ENCODE assay signal across 16 mouse cellular contexts in genomic region chr2:85132204-85132603, GRCm38 (mm10). TPM values are rescaled to one million over a fixed set of nuclear protein-coding genes. Genes with fewer than 3 reads are reported as not detected.
A peak's percentile ranks its signal among the peaks of the same experiment; 100 is the strongest.
DNase-seq lines count a peak whose midpoint lies in the region; ATAC-seq and TF ChIP-seq lines count a peak whose summit lies in the region.
"Had no signal": no experiment of that assay in that cellular context is flagged by ENCODE, and none has a peak within 500 bp of the region (broad histone marks: within the 10 kb centered on the region; RNA-seq: fewer than 3 reads in every experiment).

No protein-coding gene starts in this region.

- H3K4me2 ChIP-seq in heart, embryonic 16.5 days (ENCODE audit: low read depth, low read length) = no peak overlapping the region
- H3K4me2 ChIP-seq: limb, embryonic 12.5 days had no signal

- H3K9ac ChIP-seq in MEL (ENCODE audit: control insufficient read depth, low read depth, low read length, poor library complexity, severe bottlenecking) = no peak overlapping the region
- H3K9ac ChIP-seq in heart, embryonic 16.5 days (ENCODE audit: low read length) = no peak overlapping the region
- H3K9ac ChIP-seq: forebrain, postnatal 0 days; limb, embryonic 12.5 days had no signal

- no peaks in the 10 kb centered on the region; a peak in 3 of 4 replicates for H3K27me3 ChIP-seq in MEL (ENCODE audit: control insufficient read depth in 1 of 2, insufficient read depth in 2 of 2, low read length in 2 of 2)
- H3K27me3 ChIP-seq in heart, embryonic 16.5 days (ENCODE audit: control insufficient read depth, insufficient read depth, low read length) = no peaks in the 10 kb centered on the region

- H3K9me3 ChIP-seq in MEL (replicated peaks; ENCODE audit: insufficient read depth, low read length) = no peaks in the 10 kb centered on the region
- H3K9me3 ChIP-seq in heart, embryonic 16.5 days (replicated peaks; ENCODE audit: control insufficient read depth, low read length) = no peaks in the 10 kb centered on the region
- H3K9me3 ChIP-seq: limb, embryonic 12.5 days had no signal

- no peak for TF ChIP-seq CTCF in MEL (IDR thresholded peaks at IDR 0.05 in 2 of 3, conservative IDR thresholded peaks at IDR 0.05 in 1 of 3; ENCODE audit: control insufficient read depth in 1 of 3, insufficient read depth in 1 of 3, low read depth in 2 of 3, low read length in 3 of 3, poor library complexity in 1 of 3, severe bottlenecking in 1 of 3)

- no peak for TF ChIP-seq EP300 in MEL (IDR thresholded peaks at IDR 0.05; ENCODE audit: low read depth in 1 of 2, low read length in 2 of 2)

- no peak for TF ChIP-seq POLR2A in MEL (IDR thresholded peaks at IDR 0.05; ENCODE audit: control insufficient read depth in 1 of 2, insufficient read depth in 1 of 2, low read depth in 1 of 2, low read length in 2 of 2, poor library complexity in 1 of 2)

- peak; percentile 27 to 46 for DNase-seq in heart, adult 18-20 months
- DNase-seq in heart, postnatal 25 days (ENCODE audit: low spot score) = no peak
- peak; percentile 1 to 8 for DNase-seq in layer of hippocampus, postnatal 10 days (ENCODE audit: low spot score in 2 of 2)
- no peak for DNase-seq in layer of hippocampus, postnatal 14 days (ENCODE audit: low spot score in 2 of 2)
- DNase-seq in MEL (ENCODE audit: low read depth, low spot score) = peak; percentile 20
- DNase-seq in retina, postnatal 1 day = no peak
- DNase-seq: cerebellum, postnatal 25 days; forebrain, postnatal 0 days; gastrocnemius, postnatal 10 days; midbrain, embryonic 14.5 days; right cerebral cortex, postnatal 14 days; thymus, postnatal 25 days had no signal

- no peak for ATAC-seq in heart, embryonic 16.5 days (replicated peaks; ENCODE audit: extremely low read depth, insufficient read depth, low FRiP score)
- ATAC-seq: forebrain, postnatal 0 days; Patski had no signal

- TF ChIP-seq RAD21 in MEL (IDR thresholded peaks at IDR 0.05; ENCODE audit: low read depth, low read length) = no peak

- no peak overlapping the region for H3K27ac ChIP-seq in MEL (ENCODE audit: control insufficient read depth, low read depth, low read length)
- peak overlapping the region; percentile 2 for H3K27ac ChIP-seq in heart, embryonic 16.5 days (ENCODE audit: low read length)
- H3K27ac ChIP-seq: left cerebral cortex, adult 2 months; limb, embryonic 12.5 days had no signal

- no peak overlapping the region for H3K4me3 ChIP-seq in MEL (ENCODE audit: control insufficient read depth in 1 of 2, insufficient read depth in 1 of 2, low read depth in 2 of 2, low read length in 2 of 2)
- H3K4me3 ChIP-seq in heart, embryonic 16.5 days (ENCODE audit: low read length) = no peak overlapping the region
- H3K4me3 ChIP-seq: left cerebral cortex, adult 2 months; limb, embryonic 12.5 days had no signal

- no peaks in the 10 kb centered on the region; a peak in 1 of 4 replicates for H3K36me3 ChIP-seq in MEL (ENCODE audit: control insufficient read depth in 1 of 2, insufficient read depth in 2 of 2, low read length in 2 of 2)
- H3K36me3 ChIP-seq in heart, embryonic 16.5 days (ENCODE audit: control insufficient read depth, insufficient read depth) = no peaks in the 10 kb centered on the region
- H3K36me3 ChIP-seq: limb, embryonic 12.5 days had no signal

- 24% methylated on average over 2 of the region's 2 CpGs for WGBS in heart, embryonic 16.5 days

- no peaks in the 10 kb centered on the region; a peak in 1 of 4 replicates for H3K4me1 ChIP-seq in MEL (ENCODE audit: control insufficient read depth in 1 of 2, insufficient read depth in 2 of 2, low read length in 2 of 2)
- H3K4me1 ChIP-seq in heart, embryonic 16.5 days (ENCODE audit: control insufficient read depth, insufficient read depth, low read length) = peaks cover 10% of the 10 kb centered on the region
- H3K4me1 ChIP-seq: limb, embryonic 12.5 days had no signal

- no peaks in the 10 kb centered on the region for H3K79me2 ChIP-seq in MEL (ENCODE audit: control insufficient read depth, insufficient read depth, low read length, poor library complexity)

- intact Hi-C loops in heart, postnatal 25 days (cut with DNase I) = no loop called here

TF ChIP-seq in MEL, 35 proteins besides CTCF, POLR2A, EP300 and RAD21:
- TF ChIP-seq NELFE (IDR thresholded peaks at IDR 0.05; ENCODE audit: low read depth, low read length) (no peak), TCF12 (IDR thresholded peaks at IDR 0.05; ENCODE audit: low read depth, low read length) (no peak)

RNA-seq across cellular contexts. Expression of gene Aplnr, which starts 3.8 kb away (rescaled TPM):
- 10 to 100 TPM in 1 of 2 experiments, 1 to 10 TPM in 1; 5.7 to 11.3 TPM for total RNA-seq in heart, adult 18-20 months (2021)
- total RNA-seq in heart, postnatal 25 days (2021) = 10 to 100 TPM; 48.6 to 54.3 TPM
- total RNA-seq in layer of hippocampus, postnatal 10 days (2021) = 10 to 100 TPM; 14.9 to 17.7 TPM
- total RNA-seq in layer of hippocampus, postnatal 14 days (2021) = 1 to 10 TPM; 6.1 to 8.1 TPM
- total RNA-seq in MEL (2012; rRNA removed) = not detected in 2 replicates
- not detected for polyA plus RNA-seq in MEL (2012; ENCODE audit: insufficient read depth in 1 of 2, insufficient read length in 2 of 2, low read depth in 1 of 2, low replicate concordance in 2 of 2, missing spikeins in 1 of 2)
- 42.9 and 53.3 TPM in 2 replicates for polyA plus RNA-seq in heart, embryonic 16.5 days (2015; fragmentation: Nextera tagmentation; extraction: Ambion mirVana)

Comparison
In these comparisons a context has a peak if more than half of its experiments do, and no peak if none do; other contexts are left out.
1. DNase-seq: peak in heart, adult 18-20 months (2 of 2), layer of hippocampus, postnatal 10 days (2 of 2) and MEL (single experiment); none in heart, postnatal 25 days (single experiment), layer of hippocampus, postnatal 14 days (0 of 2) and retina, postnatal 1 day (single experiment).